Mouse (Mus musculus) MEL (cell line): ENCODE results near the gene Fbxl7. TPM values are rescaled to one million over a fixed set of nuclear protein-coding genes. Genes with fewer than 3 reads are reported as not detected.

Source experiments
- DNase-seq: peaks from one replicate; pipeline ENCODE4 v3.0.0; 2011; ENCODE audit warnings: low read depth, low spot score
- H3K27ac ChIP-seq: 2 replicates; pipeline ENCODE4 v1.5.1; 2012; ENCODE audit warnings: low read depth, mild to moderate bottlenecking, control low read depth, low read length, moderate library complexity; ENCODE audit not compliant: control insufficient read depth
- H3K27me3 ChIP-seq, 2 experiments: fragments of 150-350 bp in 1 of 2; sonication (generic) in 1 of 2; 2 replicates each; pipeline ENCODE4 v1.6.1; 2012; ENCODE audit warnings: low read length in 2 of 2, mild to moderate bottlenecking in 2 of 2, improper control_type of control experiment in 1 of 2, moderate library complexity in 1 of 2; ENCODE audit not compliant: insufficient read depth in 2 of 2, control insufficient read depth in 1 of 2
- H3K36me3 ChIP-seq, 2 experiments: 2 replicates each; pipeline ENCODE4 v1.6.1; 2012 to 2014; ENCODE audit warnings: low read length in 2 of 2, improper control_type of control experiment in 1 of 2, inconsistent platforms in 1 of 2, mild to moderate bottlenecking in 1 of 2; ENCODE audit not compliant: insufficient read depth in 2 of 2, control insufficient read depth in 1 of 2
- H3K4me1 ChIP-seq, 2 experiments: fragments of 150-350 bp in 1 of 2; sonication (generic) in 1 of 2; 2 replicates each; pipeline ENCODE4 v1.6.1; 2012; ENCODE audit warnings: low read length in 2 of 2, improper control_type of control experiment in 1 of 2, mild to moderate bottlenecking in 1 of 2; ENCODE audit not compliant: insufficient read depth in 2 of 2, control insufficient read depth in 1 of 2
- H3K4me3 ChIP-seq, 2 experiments: fragments of 150-350 bp in 1 of 2; sonication (generic) in 1 of 2; 2 replicates each; pipeline ENCODE4 v1.5.1; 2012; ENCODE audit warnings: low read depth in 2 of 2, low read length in 2 of 2, mild to moderate bottlenecking in 2 of 2, moderate library complexity in 2 of 2, control low read depth in 1 of 2, improper control_type of control experiment in 1 of 2; ENCODE audit not compliant: control insufficient read depth in 1 of 2, insufficient read depth in 1 of 2
- H3K79me2 ChIP-seq: 2 replicates; pipeline ENCODE4 v1.6.1; 2012; ENCODE audit warnings: mild to moderate bottlenecking, low read length, moderate library complexity; ENCODE audit not compliant: control insufficient read depth, poor library complexity, insufficient read depth
- H3K9ac ChIP-seq: 2 replicates; pipeline ENCODE4 v1.6.1; 2012; ENCODE audit warnings: low read depth, mild to moderate bottlenecking, control low read depth, low read length, moderate library complexity; ENCODE audit not compliant: control insufficient read depth, poor library complexity, severe bottlenecking
- H3K9me3 ChIP-seq: fragments of 150-350 bp; sonication (generic); replicated peaks from 2 replicates; pipeline ENCODE4 v1.6.1; 2012; ENCODE audit warnings: mild to moderate bottlenecking, low read length, improper control_type of control experiment, moderate library complexity; ENCODE audit not compliant: insufficient read depth
- CTCF ChIP-seq, 3 experiments: IDR thresholded peaks in 2 of 3; conservative IDR thresholded peaks in 1 of 3; 2 replicates each; pipeline ENCODE4 v1.5.1; 2011 to 2012; ENCODE audit warnings: low read length in 3 of 3, low read depth in 2 of 3, mild to moderate bottlenecking in 2 of 3, improper control_type of control experiment in 1 of 3, inconsistent platforms in 1 of 3, mixed read lengths in 1 of 3, moderate library complexity in 1 of 3; ENCODE audit not compliant: control insufficient read depth in 1 of 3, insufficient read depth in 1 of 3, poor library complexity in 1 of 3, severe bottlenecking in 1 of 3
- E2F4 ChIP-seq: IDR thresholded peaks from 2 replicates; pipeline ENCODE4 v1.6.1; 2011; ENCODE audit warnings: low read depth, low read length, improper control_type of control experiment, borderline replicate concordance
- EP300 ChIP-seq, 2 experiments: IDR thresholded peaks; 2 replicates each; pipeline ENCODE4 v1.6.1; 2011; ENCODE audit warnings: improper control_type of control experiment in 2 of 2, low read length in 2 of 2, low read depth in 1 of 2, mild to moderate bottlenecking in 1 of 2
- ETS1 ChIP-seq: IDR thresholded peaks from 2 replicates; pipeline ENCODE4 v1.6.1; 2012; ENCODE audit warnings: low read depth, mild to moderate bottlenecking, inconsistent platforms, low read length, improper control_type of control experiment, moderate library complexity
- GABPA ChIP-seq: IDR thresholded peaks from 2 replicates; pipeline ENCODE4 v1.6.1; 2012; ENCODE audit warnings: low read depth, mild to moderate bottlenecking, inconsistent platforms, low read length, improper control_type of control experiment, moderate library complexity
- JUND ChIP-seq: IDR thresholded peaks from 2 replicates; pipeline ENCODE4 v1.6.1; 2011; ENCODE audit warnings: low read depth, mild to moderate bottlenecking, improper control_type of control experiment, low read length
- KAT2A ChIP-seq: conservative IDR thresholded peaks from 2 replicates; pipeline ENCODE4 v1.6.1; 2012; ENCODE audit warnings: low read depth, low read length, improper control_type of control experiment, inconsistent platforms
- MAFK ChIP-seq: IDR thresholded peaks from 2 replicates; pipeline ENCODE4 v1.6.1; 2011; ENCODE audit warnings: low read depth, mild to moderate bottlenecking, low read length, improper control_type of control experiment, borderline replicate concordance
- MAX ChIP-seq: IDR thresholded peaks from 2 replicates; pipeline ENCODE4 v1.6.1; 2011; ENCODE audit warnings: low read length, improper control_type of control experiment
- MAZ ChIP-seq: IDR thresholded peaks from 2 replicates; pipeline ENCODE4 v1.6.1; 2012; ENCODE audit warnings: low read depth, mild to moderate bottlenecking, inconsistent platforms, low read length, improper control_type of control experiment
- MXI1 ChIP-seq: IDR thresholded peaks from 2 replicates; pipeline ENCODE4 v1.6.1; 2011; ENCODE audit warnings: mild to moderate bottlenecking, low read depth, low read length, improper control_type of control experiment
- MYC ChIP-seq: IDR thresholded peaks from 2 replicates; pipeline ENCODE4 v1.6.1; 2011; ENCODE audit warnings: low read depth, mild to moderate bottlenecking, low read length, improper control_type of control experiment, moderate library complexity
- POLR2AphosphoS2 ChIP-seq: IDR thresholded peaks from 2 replicates; pipeline ENCODE4 v1.6.1; 2011; ENCODE audit warnings: low read length, improper control_type of control experiment
- POLR2AphosphoS5 ChIP-seq: IDR thresholded peaks from 2 replicates; pipeline ENCODE4 v1.6.1; 2012; ENCODE audit warnings: low read depth, borderline replicate concordance, mild to moderate bottlenecking, inconsistent platforms, low read length, moderate library complexity, mixed read lengths
- RAD21 ChIP-seq: IDR thresholded peaks from 2 replicates; pipeline ENCODE4 v1.6.1; 2011; ENCODE audit warnings: mild to moderate bottlenecking, low read depth, low read length, improper control_type of control experiment
- SMC3 ChIP-seq: IDR thresholded peaks from 2 replicates; pipeline ENCODE4 v1.6.1; 2011; ENCODE audit warnings: low read depth, low read length, improper control_type of control experiment
- TCF12 ChIP-seq: IDR thresholded peaks from 2 replicates; pipeline ENCODE4 v1.6.1; 2014; ENCODE audit warnings: low read depth, mild to moderate bottlenecking, inconsistent platforms, low read length, improper control_type of control experiment, moderate library complexity
- UBTF ChIP-seq: IDR thresholded peaks from 2 replicates; pipeline ENCODE4 v1.6.1; 2012; ENCODE audit warnings: low read depth, mild to moderate bottlenecking, inconsistent platforms, low read length, improper control_type of control experiment, moderate library complexity, borderline replicate concordance; ENCODE audit not compliant: insufficient read depth
- USF1 ChIP-seq: IDR thresholded peaks from 2 replicates; pipeline ENCODE4 v1.6.1; 2014; ENCODE audit warnings: low read depth, mild to moderate bottlenecking, inconsistent platforms, low read length, improper control_type of control experiment, moderate library complexity
- USF2 ChIP-seq, 2 experiments: IDR thresholded peaks; 2 replicates each; pipeline ENCODE4 v1.6.1; 2011 to 2012; ENCODE audit warnings: improper control_type of control experiment in 2 of 2, low read length in 2 of 2, borderline replicate concordance in 1 of 2, inconsistent platforms in 1 of 2, low read depth in 1 of 2, mild to moderate bottlenecking in 1 of 2; ENCODE audit not compliant: insufficient read depth in 1 of 2
- ZC3H11A ChIP-seq: IDR thresholded peaks from 2 replicates; pipeline ENCODE4 v1.6.1; 2012; ENCODE audit warnings: low read depth, mild to moderate bottlenecking, inconsistent platforms, low read length, improper control_type of control experiment
- ZKSCAN1 ChIP-seq: IDR thresholded peaks from 2 replicates; pipeline ENCODE4 v1.6.1; 2012; ENCODE audit warnings: low read depth, mild to moderate bottlenecking, inconsistent platforms, low read length, improper control_type of control experiment, moderate library complexity
- ZNF384 ChIP-seq: IDR thresholded peaks from 2 replicates; pipeline ENCODE4 v1.6.1; 2012; ENCODE audit warnings: low read depth, mild to moderate bottlenecking, inconsistent platforms, low read length, improper control_type of control experiment
- polyA plus RNA-seq, 2 experiments: library from polyadenylated mRNA; stranded (reverse) in 1 of 2; unstranded in 1 of 2; fragments of >175 nt in 1 of 2; fragments of >200 nt in 1 of 2; gene quantifications; 2 replicates each; pipeline versions ENCODE4 v1.2.1 to v1.2.4; 2012; ENCODE audit warnings: low replicate concordance in 2 of 2, low read depth in 1 of 2; ENCODE audit not compliant: insufficient read length in 2 of 2, insufficient read depth in 1 of 2, missing spikeins in 1 of 2
- total RNA-seq: library from RNA; depleted of rRNA; stranded (reverse); fragments of 300-350 nt; gene quantifications from 2 replicates; pipeline ENCODE4 v1.2.3, GENCODE M21; 2012

Gene Fbxl7
- total and polyA plus RNA-seq, 3 experiments = not detected

DNA sequence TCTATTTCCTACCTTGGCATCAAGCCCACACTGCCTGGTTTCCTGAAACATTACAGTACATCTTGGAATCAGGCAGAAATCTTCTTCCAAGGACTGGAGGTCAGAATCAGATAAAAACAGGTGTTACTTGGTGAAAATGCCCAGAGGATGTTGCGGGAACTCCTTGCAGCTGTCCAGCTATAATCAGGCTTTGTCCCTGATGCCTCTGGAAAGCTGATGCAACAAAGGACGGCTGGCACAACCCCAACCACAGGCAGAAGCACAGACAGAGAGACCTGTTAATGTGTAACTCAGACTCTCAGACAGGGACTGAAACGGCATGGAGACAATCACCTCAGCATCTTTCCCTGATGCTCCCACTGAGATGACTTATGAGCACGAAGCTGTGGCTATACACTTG is 133.7 kb downstream of the Fbxl7 start:
- no peak overlapping the region for H3K27ac ChIP-seq
- no peaks in the 10 kb centered on the region for H3K9me3 ChIP-seq
- no peaks in the 10 kb centered on the region for H3K79me2 ChIP-seq
- no peak for TF ChIP-seq ZC3H11A
- TF ChIP-seq E2F4 = no peak
- TF ChIP-seq ZKSCAN1 = no peak
- TF ChIP-seq SMC3 = no peak
- no peak for TF ChIP-seq MAX
- no peak for TF ChIP-seq RAD21
- TF ChIP-seq GABPA = no peak
- no peak for TF ChIP-seq MXI1
- no peak for TF ChIP-seq JUND
- no peak for TF ChIP-seq POLR2AphosphoS5
- TF ChIP-seq, all 39 proteins: peak for 0
- no peak for DNase-seq
- H3K4me3 ChIP-seq = no peak overlapping the region
- H3K4me1 ChIP-seq = no peaks in the 10 kb centered on the region
- H3K36me3 ChIP-seq = no peaks in the 10 kb centered on the region
- H3K9ac ChIP-seq = no peak overlapping the region
- H3K27me3 ChIP-seq = no peaks in the 10 kb centered on the region

DNA sequence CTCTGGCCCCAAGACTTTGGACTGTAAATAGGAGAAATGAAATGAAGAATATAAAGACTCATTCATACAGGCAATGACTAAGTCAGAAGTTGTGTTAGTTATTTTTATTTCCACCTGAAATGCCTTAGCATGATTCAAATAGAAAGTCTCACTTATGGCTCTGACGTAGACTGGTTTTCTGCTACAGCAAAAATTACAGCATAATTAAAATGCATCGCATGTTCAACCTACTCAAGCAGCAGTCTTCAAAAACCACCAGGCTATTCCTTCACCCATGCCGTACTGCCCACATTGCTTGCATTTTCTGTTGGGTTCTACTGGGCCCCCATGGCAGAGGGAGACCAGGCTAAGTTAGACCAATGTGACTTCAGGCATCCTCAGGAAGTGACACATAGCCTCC is 146.9 kb downstream of the Fbxl7 start:
- no peaks in the 10 kb centered on the region for H3K4me1 ChIP-seq

DNA sequence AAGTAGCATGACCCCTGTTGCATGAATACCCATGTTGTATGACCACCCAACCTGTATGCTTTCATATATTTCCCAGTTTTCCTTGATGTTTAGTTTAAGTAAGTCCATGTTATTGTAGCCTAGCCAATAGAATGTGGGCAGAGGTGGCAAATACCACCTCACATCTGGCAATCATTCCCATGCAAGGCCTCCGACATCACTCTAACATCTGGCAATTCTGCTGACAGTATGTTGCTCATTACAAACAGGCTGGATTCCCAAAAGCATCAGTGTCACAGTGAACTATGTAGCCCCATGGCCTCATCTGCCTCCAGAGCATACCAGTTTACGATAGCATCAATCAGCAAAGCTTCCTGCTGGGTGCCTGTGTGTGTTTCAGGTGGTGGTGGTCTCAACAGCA is 163.0 kb downstream of the Fbxl7 start:
- no peak for DNase-seq

More for the DNA sequence above, 146.9 kb downstream of the Fbxl7 start:
- Histone ChIP-seq H3K36me3 (no peaks in the 10 kb centered on the region), H3K9ac (no peak overlapping the region), H3K27ac (no peak overlapping the region), H3K79me2 (no peaks in the 10 kb centered on the region), H3K4me3 (no peak overlapping the region), H3K27me3 (no peaks in the 10 kb centered on the region), H3K9me3 (no peaks in the 10 kb centered on the region)
- TF ChIP-seq TCF12 (no peak), MAZ (no peak), CTCF (IDR thresholded peaks at IDR 0.05 in 2 of 3, conservative IDR thresholded peaks at IDR 0.05 in 1 of 3; ENCODE audit: control insufficient read depth in 1 of 3, insufficient read depth in 1 of 3, low read depth in 2 of 3, low read length in 3 of 3, poor library complexity in 1 of 3, severe bottlenecking in 1 of 3) (no peak), POLR2AphosphoS2 (no peak), MAX (no peak), UBTF (no peak), MAFK (no peak), EP300 (IDR thresholded peaks at IDR 0.05; ENCODE audit: low read depth in 1 of 2, low read length in 2 of 2) (no peak)
- no peak for DNase-seq

More for the DNA sequence above, 163.0 kb downstream of the Fbxl7 start:
- Histone ChIP-seq H3K4me3 (no peak overlapping the region), H3K9ac (no peak overlapping the region), H3K27me3 (no peaks in the 10 kb centered on the region), H3K79me2 (no peaks in the 10 kb centered on the region), H3K4me1 (no peaks in the 10 kb centered on the region), H3K9me3 (no peaks in the 10 kb centered on the region), H3K36me3 (no peaks in the 10 kb centered on the region), H3K27ac (no peak overlapping the region)
- TF ChIP-seq KAT2A (no peak), USF1 (no peak), ZNF384 (no peak), ZKSCAN1 (no peak), JUND (no peak), MAX (no peak), E2F4 (no peak), ETS1 (no peak), POLR2AphosphoS2 (no peak), USF2 (IDR thresholded peaks at IDR 0.05; ENCODE audit: borderline replicate concordance in 1 of 2, insufficient read depth in 1 of 2, low read depth in 1 of 2, low read length in 2 of 2) (no peak), MYC (no peak)
